Mouse (Mus musculus): Measurements from ENCODE around the gene Gatd1. TPM values are rescaled to one million over a fixed set of nuclear protein-coding genes. Genes with fewer than 3 reads are reported as not detected.

The Gatd1 gene
- polyA plus RNA-seq, 1 experiment from 2014 or later: 68.5 TPM

DNA sequence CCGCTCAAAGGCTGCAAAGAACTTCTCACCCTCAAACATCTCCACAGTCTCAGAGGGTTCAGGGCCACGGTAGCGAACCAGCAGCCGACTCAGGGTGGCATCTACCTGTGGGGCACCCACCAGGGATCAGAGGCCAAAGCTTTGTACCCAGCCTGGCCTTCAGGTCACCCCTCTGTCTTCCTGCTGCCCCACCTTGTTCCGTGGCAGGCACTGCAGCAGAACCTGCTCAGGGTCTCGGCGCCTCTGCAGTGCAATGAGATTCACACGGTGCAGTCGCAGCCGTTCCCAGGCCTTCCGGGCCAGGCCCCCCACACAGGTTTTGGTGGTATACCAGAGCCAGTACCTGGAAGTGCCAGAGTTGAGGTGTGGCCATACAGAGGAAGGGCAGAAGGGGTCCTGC lies 25.9 kb upstream of the Gatd1 start:
- no peak overlapping the region for H3K4me3 ChIP-seq
- H3K27ac ChIP-seq: no peak overlapping the region
- no peak overlapping the region for H3K9ac ChIP-seq
- peaks cover 41% of the 10 kb centered on the region for H3K4me1 ChIP-seq
- no peaks in the 10 kb centered on the region for H3K27me3 ChIP-seq
- no peak overlapping the region for H3K4me2 ChIP-seq (replicated peaks)
- no peak for ATAC-seq (ENCODE audit: insufficient number of reproducible peaks, insufficient read depth, low FRiP score, low TSS enrichment)
- 93% methylated on average over 11 of the region's 11 CpGs for WGBS
- H3K36me3 ChIP-seq: peaks cover 41% of the 10 kb centered on the region
- no peaks in the 10 kb centered on the region for H3K9me3 ChIP-seq

DNA sequence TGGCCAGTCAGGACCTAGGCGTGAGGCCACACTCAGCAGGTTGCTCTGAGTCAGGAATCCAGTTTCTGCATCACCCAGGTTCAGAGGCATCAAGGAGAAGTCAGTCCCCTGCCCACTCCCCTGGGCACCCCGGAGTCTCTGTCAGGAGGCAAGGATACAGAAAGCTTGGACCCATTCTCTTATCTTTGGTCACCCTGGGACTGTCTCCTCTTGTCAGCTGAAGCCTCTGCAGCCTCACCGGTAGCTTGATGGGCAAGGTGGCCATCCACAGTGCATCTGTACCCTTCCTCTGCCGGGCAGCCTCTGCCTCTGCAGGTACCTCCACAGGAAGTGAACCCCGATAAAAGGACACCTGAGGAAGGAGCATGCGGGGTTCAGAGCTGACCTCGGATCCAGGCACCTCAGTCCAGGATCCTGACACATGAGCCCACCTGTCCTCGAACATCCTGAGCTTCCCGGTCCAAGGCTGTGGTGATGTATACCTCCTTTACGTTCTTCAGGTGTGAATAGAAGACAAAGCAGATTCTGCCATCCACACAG lies 25.3 kb upstream of the Gatd1 start:
- peaks cover 47% of the 10 kb centered on the region for H3K4me1 ChIP-seq
- ATAC-seq (ENCODE audit: insufficient number of reproducible peaks, insufficient read depth, low FRiP score, low TSS enrichment): no peak

GRCm38 (mm10) chr7:141438201-141438968 lies 24.4 kb upstream of the Gatd1 start:
- no peak overlapping the region for H3K9ac ChIP-seq
- H3K4me3 ChIP-seq: no peak overlapping the region
- no peak for ATAC-seq (ENCODE audit: insufficient number of reproducible peaks, insufficient read depth, low FRiP score, low TSS enrichment)
- no peaks in the 10 kb centered on the region for H3K9me3 ChIP-seq
- WGBS: 86% methylated on average over 12 of the region's 12 CpGs
- H3K36me3 ChIP-seq: peaks cover 46% of the 10 kb centered on the region
- peaks cover 54% of the 10 kb centered on the region for H3K4me1 ChIP-seq
- H3K27me3 ChIP-seq: no peaks in the 10 kb centered on the region
- H3K4me2 ChIP-seq (replicated peaks): no peak overlapping the region
- no peak overlapping the region for H3K27ac ChIP-seq

More for the DNA sequence above, 25.3 kb upstream of the Gatd1 start:
- Histone ChIP-seq H3K4me2 (replicated peaks) (no peak overlapping the region), H3K9ac (no peak overlapping the region), H3K36me3 (peaks cover 41% of the 10 kb centered on the region), H3K4me3 (no peak overlapping the region), H3K27ac (no peak overlapping the region), H3K27me3 (no peaks in the 10 kb centered on the region), H3K9me3 (no peaks in the 10 kb centered on the region)
- 91% methylated on average over 10 of the region's 10 CpGs for WGBS

DNA sequence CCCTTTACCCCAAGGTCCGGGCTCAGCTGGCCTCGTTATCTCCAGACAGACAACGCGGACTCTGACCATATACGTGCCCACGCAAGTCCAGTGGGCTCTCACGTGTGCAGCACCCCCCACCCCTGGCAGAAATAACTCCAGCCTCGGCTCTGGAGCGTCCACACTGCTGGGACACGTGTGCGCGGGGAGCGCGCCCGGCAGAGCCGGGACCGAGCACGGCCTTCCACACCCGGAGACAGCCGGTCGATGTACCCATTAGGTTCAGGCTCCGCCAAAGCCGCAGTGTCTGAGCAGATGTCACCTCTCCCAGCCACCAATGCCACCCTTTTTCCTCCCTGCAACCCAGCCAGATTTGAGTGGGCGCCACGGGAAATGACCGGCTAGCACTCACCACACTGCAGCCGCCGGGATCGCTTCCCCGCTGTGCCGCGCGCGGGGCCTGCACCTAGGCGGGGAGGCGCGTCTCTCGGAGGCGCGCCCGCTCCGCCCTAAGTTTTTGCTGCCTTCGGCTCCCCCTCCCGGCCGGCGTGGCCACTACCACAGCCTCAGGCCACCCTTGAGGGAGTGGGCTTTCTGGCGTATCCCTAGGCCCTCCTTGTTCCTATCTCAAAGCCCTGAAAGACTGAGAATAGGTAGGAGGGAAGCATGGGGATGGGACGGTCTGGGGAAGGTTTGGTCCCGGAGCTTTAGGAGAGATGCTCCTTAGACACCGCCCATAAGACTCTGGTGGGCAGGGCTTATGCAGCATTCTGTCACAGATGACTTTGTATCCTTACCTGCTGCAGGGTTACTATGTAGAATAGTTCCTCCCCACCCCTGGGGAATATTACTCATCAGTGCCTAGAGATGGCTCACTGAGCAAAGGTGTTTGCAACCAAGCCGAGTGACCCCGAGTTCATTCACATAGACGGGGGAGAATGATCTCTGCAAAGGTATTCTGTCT lies 23.5 kb upstream of the Gatd1 start, which contains the start of gene Slc25a22:
Gene Slc25a22, minus strand, starts transcription at position 715 of the 943 bp plus-strand sequence.
- WGBS: 6% methylated on average over 53 of the region's 53 CpGs
- peak within 1 kb of the TSS; percentile 92 for H3K4me2 ChIP-seq (replicated peaks)
- no peaks in the 10 kb centered on the region for H3K27me3 ChIP-seq
- peak within 1 kb of the TSS; percentile 87 for H3K9ac ChIP-seq
- H3K4me1 ChIP-seq: peaks cover 45% of the 10 kb centered on the region
- peaks cover 53% of the 10 kb centered on the region for H3K36me3 ChIP-seq
- peak within 1 kb of the TSS; percentile 72 for H3K27ac ChIP-seq
- H3K4me3 ChIP-seq: peak within 1 kb of the TSS; percentile 67
- ATAC-seq (ENCODE audit: insufficient number of reproducible peaks, insufficient read depth, low FRiP score, low TSS enrichment): peak; percentile 71
- H3K9me3 ChIP-seq: no peaks in the 10 kb centered on the region

DNA sequence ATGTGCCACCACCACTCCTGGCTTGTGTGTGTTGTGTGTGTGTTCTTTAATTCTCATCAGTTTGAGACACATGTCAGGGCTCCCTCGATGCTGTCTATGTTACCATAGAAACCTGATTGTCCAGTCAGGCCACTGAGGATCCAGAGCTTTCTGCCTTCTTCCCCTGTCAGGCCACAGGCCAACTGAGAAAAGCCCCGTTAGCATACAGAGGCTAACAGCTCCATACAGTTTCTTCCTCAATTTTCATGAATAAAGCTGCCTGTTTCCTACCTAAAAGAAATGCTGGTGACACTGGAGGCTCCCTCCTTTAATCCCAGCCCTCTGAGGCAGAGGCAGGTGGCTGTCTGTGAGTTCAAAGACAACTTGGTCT lies 22.6 kb upstream of the Gatd1 start:
- Histone ChIP-seq H3K4me1 (peaks cover 35% of the 10 kb centered on the region), H3K4me3 (peak overlapping the region; percentile 67), H3K27ac (peak overlapping the region; percentile 72; the same call in 1 of the 2 replicates), H3K4me2 (replicated peaks) (peak overlapping the region; percentile 92), H3K27me3 (no peaks in the 10 kb centered on the region), H3K9ac (peak overlapping the region; percentile 87; the same call in 1 of the 2 replicates), H3K36me3 (peaks cover 56% of the 10 kb centered on the region), H3K9me3 (no peaks in the 10 kb centered on the region)
- WGBS: 66% methylated on average over 2 of the region's 2 CpGs
- ATAC-seq (ENCODE audit: insufficient number of reproducible peaks, insufficient read depth, low FRiP score, low TSS enrichment): no peak

DNA sequence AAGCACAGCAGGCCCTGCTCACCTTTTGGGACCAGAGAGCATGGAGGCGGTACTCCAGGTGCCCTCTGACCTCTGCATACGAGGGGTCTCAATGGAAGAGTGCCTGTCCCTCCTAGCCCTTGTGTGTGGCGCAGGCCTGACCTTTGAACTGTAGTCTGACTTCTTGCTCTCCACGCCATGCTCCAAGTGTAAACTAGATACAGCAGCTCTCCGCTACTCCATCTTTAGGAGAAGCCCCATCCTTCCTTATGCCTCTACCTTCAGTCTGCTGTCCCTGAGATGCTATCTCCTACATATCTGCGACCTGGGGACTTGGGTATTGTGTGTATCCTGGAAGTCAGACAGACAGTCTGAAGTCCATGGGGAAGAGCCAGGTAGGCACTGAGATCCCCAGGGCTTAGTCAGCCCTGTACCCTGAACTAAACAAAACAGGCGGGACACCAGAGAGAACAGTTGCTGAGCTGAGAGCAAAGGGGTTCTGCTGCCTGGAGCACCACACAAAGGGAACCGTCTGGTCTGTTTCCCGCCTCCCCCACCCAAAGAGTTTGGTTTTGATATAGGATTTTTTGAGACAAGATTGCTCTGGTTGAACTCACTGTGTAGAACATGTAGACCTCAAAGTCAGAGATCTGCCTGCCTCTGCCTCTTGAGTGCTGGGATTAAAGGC lies 22.1 kb upstream of the Gatd1 start:
- Histone ChIP-seq H3K27ac (no peak overlapping the region), H3K4me2 (replicated peaks) (peak overlapping the region; percentile 92), H3K27me3 (no peaks in the 10 kb centered on the region), H3K4me1 (peaks cover 35% of the 10 kb centered on the region), H3K9me3 (no peaks in the 10 kb centered on the region), H3K9ac (no peak overlapping the region), H3K36me3 (peaks cover 56% of the 10 kb centered on the region), H3K4me3 (peak overlapping the region; percentile 67)
- ATAC-seq (ENCODE audit: insufficient number of reproducible peaks, insufficient read depth, low FRiP score, low TSS enrichment): no peak
- 76% methylated on average over 9 of the region's 9 CpGs for WGBS

DNA sequence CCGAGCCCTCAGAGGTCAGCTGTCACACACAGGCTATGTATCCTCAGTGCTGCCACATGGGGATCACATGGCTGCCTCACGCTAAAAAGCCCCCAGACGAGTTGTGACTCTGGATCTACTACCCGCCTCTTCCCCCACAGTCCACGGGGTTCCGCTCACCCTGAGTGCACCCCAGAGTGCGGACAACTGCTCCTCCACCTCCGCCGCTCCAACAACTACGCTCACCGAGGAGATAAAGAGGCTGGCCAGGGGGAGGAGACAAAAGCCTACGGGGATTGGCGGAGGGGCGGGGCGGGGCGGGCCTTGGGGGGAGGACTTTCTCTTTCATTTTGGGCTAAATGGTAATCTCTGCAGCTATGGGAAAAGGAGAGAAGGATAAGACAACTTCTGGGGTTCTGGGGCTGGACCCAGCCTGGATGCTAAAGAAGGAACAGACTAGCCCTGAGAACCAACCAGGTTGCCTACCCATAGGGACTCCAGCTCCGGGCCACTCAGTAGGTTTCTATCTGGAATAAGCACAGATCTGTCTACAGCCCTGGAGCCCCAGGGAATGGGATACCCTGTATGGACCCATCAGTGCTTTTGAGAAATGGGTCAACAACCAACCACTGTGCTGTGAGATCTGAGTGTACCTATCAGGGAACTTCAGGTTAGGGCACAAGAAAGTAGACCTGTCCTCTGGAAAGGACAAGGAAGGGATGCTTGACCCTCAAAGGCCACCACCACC lies 21.4 kb upstream of the Gatd1 start:
- peaks cover 35% of the 10 kb centered on the region for H3K4me1 ChIP-seq
- H3K36me3 ChIP-seq: peaks cover 57% of the 10 kb centered on the region
- H3K27ac ChIP-seq: peak overlapping the region; percentile 67
- peak overlapping the region; percentile 72 for H3K4me2 ChIP-seq (replicated peaks)
- no peaks in the 10 kb centered on the region for H3K27me3 ChIP-seq
- ATAC-seq (ENCODE audit: insufficient number of reproducible peaks, insufficient read depth, low FRiP score, low TSS enrichment): no peak
- 5% methylated on average over 17 of the region's 17 CpGs for WGBS
- peak overlapping the region; percentile 68 for H3K9ac ChIP-seq
- H3K9me3 ChIP-seq: no peaks in the 10 kb centered on the region
- peak overlapping the region; percentile 50 for H3K4me3 ChIP-seq

- peaks cover 52% of the 10 kb centered on the region for H3K36me3 ChIP-seq
- WGBS: 14% methylated on average over 8 of the region's 8 CpGs
- H3K4me2 ChIP-seq (replicated peaks): peak overlapping the region; percentile 72
- H3K4me3 ChIP-seq: peak overlapping the region; percentile 50
- ATAC-seq (ENCODE audit: insufficient number of reproducible peaks, insufficient read depth, low FRiP score, low TSS enrichment): no peak
- H3K9me3 ChIP-seq: no peaks in the 10 kb centered on the region
- H3K9ac ChIP-seq: peak overlapping the region; percentile 68
- H3K27me3 ChIP-seq: no peaks in the 10 kb centered on the region
- H3K4me1 ChIP-seq: peaks cover 40% of the 10 kb centered on the region
- peak overlapping the region; percentile 67; the same call in 1 of the 2 replicates for H3K27ac ChIP-seq
Observed at GRCm38 (mm10) chr7:141434464-141434863, 20.5 kb upstream of the Gatd1 start.

DNA sequence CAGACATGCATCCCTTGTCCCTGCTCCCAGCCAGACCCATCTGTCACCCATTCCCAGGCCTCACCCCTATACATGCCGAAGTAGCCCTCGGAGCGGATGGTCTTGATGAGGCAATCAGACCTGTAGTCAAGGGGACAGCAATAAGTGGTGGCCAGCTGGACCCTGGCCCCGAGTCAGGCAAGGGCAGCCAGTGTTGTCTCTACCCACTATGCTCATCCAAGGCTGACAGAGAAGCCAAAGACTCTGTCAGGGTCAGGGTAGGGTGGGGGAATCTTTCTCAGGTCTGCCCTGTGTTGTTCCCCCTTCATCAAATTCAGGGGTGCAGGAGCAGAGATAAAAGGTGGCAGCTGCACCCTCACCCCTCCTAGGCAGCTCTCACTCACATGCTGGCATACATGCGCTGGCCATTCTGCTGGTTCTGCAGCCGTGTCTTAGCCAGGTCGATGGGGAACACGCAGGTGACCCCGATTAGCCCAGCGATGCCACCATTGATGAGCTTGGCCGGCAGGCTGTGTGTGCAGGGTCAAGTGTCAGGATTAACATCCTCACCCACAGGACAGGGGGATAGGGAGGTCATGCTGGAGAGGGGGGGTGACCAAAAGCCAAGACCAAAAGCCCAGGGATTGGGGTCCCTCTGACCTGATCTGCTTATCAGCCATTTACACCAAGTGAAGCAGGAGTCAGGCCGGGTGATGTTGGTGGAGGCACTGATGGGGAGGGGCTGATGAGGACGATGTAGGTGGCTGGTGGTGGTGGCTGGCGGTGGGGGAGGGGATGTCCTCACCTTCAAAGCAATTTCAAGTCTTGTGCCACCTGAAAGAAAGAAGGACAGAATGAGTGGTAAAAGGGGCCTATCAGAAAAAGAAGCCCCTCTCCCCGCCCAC lies 19.8 kb upstream of the Gatd1 start:
- Histone ChIP-seq H3K4me1 (peaks cover 47% of the 10 kb centered on the region), H3K4me3 (peak overlapping the region; percentile 50), H3K27ac (no peak overlapping the region), H3K4me2 (replicated peaks) (peak overlapping the region; percentile 72), H3K36me3 (peaks cover 45% of the 10 kb centered on the region), H3K27me3 (no peaks in the 10 kb centered on the region), H3K9ac (peak overlapping the region; percentile 68), H3K9me3 (no peaks in the 10 kb centered on the region)
- ATAC-seq (ENCODE audit: insufficient number of reproducible peaks, insufficient read depth, low FRiP score, low TSS enrichment): no peak
- 80% methylated on average over 15 of the region's 15 CpGs for WGBS
